Mouse (Mus musculus) spleen, postnatal 36 days (tissue): Measurements from ENCODE around the gene Ccl26.

ENCODE experiments used
- DNase-seq, 2 experiments: peaks; one replicate each; pipeline ENCODE4 v3.0.0; 2022; ENCODE audit warnings: low spot score in 2 of 2, mixed read lengths in 1 of 2

Ccl26 gene

DNA sequence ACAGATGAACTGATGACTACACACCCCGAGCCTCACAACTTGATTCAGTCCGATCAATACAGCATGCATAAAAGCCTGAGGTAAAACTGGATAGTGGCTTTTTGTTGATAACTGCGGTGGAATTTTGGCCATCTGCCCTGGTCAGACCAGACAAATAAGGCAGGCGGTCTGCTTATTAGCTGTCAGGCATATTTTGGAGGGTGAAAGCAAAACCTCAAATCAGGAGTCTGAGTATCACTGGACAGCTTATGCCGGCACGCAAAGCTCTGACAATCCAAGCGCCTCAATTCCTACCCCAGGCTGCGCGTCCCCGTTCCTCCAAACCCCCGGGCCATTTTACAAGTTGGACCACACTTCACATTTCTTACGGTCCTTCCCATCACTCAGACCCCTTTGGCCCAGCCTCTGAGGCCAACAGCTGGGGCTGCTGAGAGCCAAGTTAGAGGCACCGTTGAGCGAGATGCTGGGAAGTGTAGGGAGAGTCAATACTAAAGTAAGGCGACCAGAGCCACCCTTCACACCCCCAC lies 19.3 kb downstream of the Ccl26 start:
- DNase-seq: no peak

DNA sequence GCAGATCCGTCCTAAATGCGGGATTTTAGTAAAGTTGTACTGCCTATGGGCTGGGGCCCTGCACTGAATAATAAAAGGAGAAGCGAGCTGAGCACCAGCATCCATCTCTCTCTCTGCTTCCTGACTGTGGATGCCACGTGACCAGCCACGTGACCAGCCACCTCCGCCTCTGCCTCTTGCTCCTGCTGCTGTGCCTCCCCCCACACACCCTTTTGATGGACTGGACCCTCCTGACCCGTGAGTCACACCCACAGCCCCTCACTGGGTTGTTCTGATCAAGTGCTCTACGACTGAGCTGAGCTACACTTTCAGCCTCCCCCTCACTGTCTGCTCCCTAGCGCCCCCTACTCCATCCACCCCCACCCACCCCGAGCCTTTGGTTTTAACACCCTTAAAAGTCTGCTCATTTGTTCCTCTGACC lies 25.6 kb downstream of the Ccl26 start:
- DNase-seq: peak; percentile 35 to 46

DNA sequence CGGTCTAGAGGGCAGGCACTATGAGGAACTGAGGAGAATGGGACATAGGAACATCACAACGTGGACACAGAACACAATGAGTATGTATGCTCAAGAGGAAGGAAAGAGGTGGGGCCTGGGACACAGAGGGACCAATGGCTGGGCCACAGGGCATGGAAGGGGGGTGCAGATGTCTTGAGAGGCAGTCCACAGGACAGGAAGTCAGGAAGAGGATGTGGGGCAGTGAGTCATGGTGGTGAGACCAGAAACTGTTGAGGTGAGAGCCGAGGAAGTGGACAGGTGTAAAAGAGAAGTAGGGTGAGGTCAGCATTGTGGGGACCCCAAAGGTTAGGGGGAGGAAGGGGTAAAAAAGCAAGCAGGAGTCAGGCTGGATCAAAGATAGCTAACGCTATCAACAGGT lies 26.0 kb downstream of the Ccl26 start:
- DNase-seq: peak; percentile 79 to 82

DNA sequence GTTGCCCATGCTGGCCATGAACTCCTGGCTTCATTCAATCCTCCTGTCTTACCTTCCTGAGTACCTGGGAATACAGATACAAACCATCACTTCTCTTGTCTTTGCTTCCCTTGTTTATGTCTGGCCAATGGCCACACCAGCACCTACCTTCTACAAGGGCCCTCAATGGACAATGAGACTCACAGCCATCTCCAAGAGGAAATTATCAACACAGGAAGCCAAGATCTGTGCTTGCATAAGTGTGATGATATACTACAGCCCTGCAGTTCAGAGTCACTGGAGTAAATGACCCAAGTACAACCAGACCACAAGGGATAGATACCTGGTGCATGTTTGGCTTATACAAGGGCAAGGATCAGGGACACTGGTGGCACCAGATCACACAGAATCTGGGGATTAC lies 27.5 kb downstream of the Ccl26 start:
- DNase-seq: no peak

DNA sequence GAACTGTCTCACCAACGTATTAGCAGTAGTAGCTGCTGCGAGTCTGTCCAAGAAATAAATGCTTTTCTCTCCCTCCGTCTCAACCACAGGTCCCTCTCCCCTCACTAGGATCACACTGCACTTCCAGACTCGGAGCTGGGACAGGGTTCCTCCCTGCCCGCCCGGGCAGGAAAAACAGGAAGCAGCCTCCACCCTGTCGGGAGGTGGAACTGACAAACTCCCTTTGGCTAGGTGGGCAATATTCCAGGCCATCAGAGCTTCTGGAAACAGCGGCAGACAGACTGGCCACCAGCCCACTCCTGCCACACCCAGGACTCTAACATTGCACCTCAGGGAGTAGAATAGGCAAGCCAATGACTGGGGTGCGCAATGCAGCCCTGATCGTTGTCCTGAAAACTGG lies 29.9 kb downstream of the Ccl26 start:
- DNase-seq: peak in 1 of 2 experiments; percentile 6

DNA sequence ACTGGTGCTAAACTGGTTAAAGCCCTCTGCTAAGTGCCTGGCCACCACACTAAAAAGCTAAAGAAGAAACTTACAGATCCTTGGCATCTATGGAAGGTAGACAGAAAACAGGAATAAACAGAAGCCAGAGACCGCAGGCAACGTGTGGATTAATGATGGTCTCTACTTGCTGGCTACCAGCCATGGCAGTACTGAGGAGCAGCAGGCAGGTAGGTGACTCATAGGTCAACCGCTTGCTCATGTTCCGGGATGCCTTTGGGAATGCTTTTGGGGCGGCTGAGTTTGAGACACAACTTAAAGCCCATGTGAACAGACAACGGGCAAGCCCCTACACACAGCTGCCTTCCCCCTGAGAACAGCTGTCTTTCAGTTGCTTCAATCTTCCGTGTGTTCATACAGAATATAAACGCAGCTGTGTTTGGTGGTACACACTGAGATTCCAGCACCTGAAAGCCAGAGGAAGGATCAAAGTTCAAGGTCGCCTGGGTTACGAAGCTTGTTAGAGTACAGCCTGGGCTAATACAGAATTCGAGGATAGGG lies 32.0 kb downstream of the Ccl26 start:
- DNase-seq: no peak

DNA sequence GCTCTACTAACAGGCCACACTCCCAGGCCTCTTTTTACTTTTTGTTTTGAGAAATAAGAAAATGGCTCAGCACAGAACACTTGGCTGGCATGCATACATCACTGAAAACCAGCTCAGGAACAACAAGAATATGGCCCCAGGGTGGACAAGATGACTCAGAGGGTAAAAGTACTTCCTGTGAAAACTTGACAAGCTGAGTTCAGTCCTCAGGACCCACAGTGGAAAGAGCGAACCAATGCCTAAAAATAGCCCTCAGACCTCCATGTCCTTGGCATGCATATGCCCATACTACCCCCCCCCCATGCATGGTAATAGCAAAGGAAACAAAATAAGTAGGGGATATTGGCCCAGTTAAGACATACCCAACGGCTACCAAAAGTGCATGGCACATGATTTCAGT lies 33.4 kb downstream of the Ccl26 start:
- no peak for DNase-seq

DNA sequence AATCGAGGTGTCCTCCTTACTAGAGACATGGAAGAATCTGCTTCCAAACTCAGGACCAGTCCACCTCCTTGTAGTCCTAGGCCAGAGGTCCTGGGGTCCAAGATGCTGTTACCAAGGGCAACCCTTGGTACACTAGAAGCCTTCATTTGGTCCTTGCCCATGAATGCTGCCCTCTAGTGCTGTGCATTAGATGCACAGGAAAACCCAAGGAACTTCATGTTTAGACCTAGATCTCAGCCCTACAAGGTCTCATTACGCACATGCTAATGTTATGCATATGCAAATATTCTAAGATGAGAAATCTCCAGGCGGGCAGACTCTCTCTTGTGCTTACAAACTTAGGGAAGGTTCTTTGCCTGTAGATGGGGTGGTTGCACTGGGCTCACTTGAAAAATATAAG lies 34.1 kb downstream of the Ccl26 start:
- DNase-seq: no peak

DNA sequence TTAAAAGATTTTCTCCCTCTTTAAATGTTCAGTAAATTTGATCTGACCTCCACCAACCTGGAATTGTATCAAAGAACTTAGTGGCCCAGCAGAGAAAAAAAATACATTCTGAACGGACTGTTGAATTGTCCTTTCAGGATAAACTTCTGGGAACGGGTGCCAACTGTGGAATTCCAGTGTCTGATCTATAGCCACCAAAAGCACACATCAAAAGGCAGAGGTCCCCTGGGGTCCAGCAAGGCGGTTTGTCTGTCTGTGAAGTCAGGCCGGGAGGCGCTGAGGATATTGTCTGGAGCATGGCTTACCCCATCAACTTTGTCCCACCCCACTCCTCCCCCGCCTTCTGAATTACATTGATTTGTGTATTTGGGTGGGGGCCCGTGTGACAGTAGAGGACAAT lies 35.4 kb downstream of the Ccl26 start:
- no peak for DNase-seq

DNA sequence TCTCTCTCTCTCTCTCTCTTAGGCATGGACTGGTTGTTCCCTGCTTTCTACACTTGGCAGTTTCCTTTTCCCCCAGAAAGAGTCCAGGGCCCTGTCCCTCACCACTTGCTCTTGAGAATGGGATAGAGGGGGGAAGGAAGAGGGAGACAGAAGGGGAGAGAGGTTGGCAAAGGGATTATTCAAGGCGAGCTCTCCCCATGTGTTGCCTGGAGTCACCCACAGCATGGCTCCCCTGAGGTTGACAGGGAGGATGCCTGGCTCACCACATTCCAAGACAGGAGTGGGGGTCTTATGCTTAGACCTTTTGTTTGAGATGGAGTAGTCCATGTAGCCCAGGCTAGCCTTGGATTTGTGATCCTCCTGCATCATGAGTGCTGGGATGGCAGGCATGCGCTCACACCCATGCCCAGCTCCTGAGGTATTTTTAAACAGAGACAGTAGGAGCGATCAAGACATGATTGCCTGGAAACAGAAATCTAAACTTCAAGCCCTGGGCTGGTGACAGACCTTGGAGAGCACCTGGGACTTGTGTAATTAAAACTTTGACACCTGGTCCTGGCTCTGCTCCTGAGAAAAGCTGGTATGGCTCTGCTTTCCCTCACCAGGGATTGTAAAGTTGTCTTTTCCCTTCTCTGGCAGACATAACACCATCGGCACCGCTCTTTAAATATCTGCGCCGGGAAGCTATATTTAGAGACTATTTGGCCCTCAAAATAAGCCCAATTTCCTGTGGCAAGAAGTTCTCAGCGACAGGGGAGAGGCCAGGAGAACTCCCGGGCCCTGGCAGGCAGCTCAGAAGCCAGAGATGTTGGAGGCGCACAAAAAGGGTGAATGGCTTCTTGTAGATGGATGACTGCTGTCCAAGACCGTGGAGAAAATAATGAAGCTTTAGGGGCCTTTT lies 38.5 kb downstream of the Ccl26 start:
- DNase-seq: peak in 1 of 2 experiments; percentile 4

DNA sequence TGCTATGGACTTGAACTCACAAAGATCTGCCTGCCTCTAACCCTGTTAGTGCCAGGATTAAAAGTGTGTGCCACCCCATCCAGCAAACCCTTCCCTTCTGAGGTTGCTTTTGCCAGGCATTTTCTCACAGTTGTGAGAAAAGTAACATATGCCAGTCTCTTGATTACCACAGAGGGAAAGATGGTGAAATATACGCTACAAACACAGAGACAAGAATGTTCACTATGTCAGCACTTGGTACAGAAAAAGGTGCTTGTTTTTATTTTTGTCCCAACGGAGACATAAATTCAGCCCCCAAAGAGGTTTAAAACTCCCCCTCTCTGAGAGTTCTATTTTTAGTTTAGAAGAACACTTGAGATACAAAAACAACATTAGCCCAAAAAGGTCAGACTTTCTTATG lies 39.3 kb downstream of the Ccl26 start:
- DNase-seq: no peak

DNA sequence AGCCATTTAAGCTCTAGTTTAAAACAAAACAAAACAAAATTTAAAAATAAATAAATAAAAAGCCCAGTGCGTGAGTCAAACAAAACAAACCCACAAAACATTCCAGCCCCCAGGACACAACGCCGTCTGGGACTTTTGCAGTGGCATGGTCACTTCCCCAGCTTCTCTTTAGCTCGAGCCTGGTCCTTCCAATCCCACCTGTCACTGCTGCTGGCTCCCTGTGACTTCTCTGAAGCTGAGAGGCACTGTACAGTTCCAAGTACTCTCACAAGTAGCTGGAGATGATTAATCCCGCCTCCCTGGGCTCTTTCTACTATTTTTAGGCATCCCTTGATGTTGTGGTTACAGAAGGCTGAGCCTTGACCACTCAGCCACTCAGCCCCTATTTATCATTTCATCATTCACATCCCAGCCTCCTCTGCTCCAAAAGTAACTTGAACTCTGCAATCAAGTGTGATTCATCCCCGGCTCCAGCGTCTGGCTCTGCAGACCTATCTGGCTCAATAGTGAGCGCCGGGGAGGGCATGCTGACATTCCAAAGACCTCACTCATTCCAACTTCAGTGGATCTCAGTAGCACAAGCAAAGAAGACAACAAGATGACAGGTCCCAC lies 41.2 kb downstream of the Ccl26 start:
- no peak for DNase-seq

DNA sequence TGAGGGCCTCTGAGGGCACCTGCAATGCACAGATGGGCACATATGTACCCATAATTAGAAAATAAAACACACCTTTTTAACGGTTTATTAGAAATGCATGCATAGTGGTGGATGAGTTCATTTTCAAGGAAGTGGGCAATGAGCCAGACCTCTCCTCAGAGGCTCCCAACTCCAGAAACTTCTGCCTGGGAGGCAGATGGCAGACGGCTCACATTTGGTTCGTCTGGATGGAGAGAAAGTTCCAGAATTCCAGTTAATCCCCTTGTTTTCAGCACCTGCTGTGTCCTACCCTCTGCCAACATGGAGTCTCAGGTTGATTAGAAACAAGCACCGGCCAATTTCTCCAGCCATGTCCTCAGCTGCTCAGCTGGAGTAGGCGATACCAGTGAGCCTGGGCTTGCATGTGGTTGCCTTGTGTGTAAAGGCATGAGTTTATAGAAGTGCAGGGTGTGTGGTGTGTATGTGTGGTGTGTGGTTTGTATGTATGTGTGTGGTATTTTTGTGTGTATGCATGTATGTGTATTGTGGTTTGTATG lies 46.0 kb downstream of the Ccl26 start:
- no peak for DNase-seq

DNA sequence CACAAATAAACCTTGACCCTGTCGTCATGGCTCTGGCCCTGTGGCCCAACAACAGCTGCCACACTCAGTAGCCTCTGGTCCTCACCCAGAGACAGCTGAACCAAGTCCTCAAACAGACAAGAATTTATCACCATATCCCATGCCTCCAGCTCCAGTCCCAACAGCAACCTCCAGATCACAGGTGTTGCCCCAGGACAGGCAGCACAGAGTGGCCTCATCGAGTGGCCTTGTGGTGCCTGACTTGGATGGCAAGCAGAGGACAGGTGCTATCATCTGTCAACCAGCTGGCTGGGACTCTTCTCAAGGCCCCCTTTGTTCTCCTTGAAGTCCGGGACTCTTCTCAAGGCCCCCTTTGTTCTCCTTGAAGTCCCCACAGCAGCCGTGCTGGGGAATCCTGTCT lies 50.2 kb downstream of the Ccl26 start:
- DNase-seq: no peak

DNA sequence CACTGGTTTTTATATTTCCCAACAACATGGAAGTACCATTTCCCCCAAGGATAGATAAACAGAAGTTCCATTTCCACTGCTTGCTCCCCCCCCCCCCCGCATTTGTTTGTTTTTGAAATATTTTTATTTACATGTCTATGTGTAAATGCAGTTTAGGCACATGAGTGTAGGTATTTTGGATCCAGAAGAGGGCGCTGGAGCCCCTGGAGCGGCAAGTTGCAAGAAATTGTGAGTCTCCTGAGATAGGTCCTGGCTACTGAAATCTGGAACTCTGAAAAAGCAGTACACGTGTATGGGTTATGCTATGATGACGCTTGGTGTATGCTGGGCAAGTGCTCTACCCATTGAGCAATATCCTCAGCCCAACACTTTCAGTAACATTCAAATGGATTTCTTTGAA lies 52.3 kb downstream of the Ccl26 start:
- DNase-seq: no peak
